Mouse (Mus musculus): ENCODE measurements at regions not wholly inside any gene's neighbourhood (a gene's known extent, or its start where the extent isn't known, plus 50 kb on each side); places are given as distances from the start of the nearest gene placed in this dataset.

DNA sequence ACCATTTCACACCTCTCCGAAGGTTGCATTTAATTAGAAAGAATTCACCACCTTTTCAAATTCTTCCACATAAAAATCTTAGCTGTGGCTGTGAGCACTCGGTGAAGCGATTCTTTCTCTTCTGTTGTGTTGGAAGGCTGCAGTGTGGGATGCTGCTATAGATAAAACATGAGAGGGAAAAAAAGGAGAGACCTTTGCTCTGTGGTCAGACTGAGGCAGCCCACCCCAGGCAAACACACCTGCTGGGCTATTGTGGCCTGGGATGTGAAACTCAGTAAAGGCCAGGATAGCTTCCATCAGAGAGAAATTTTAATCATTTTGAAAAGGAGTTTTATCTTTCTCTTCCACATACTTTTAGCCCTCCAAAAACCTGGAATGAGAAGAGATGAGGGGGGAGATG, 625.3 kb upstream of the Akr1e1 start:
- no peak for DNase-seq

- DNase-seq, result no peak
Observed at GRCm38 (mm10) chr13:5235391-5235790, 625.9 kb upstream of the Klf6 start.

DNA sequence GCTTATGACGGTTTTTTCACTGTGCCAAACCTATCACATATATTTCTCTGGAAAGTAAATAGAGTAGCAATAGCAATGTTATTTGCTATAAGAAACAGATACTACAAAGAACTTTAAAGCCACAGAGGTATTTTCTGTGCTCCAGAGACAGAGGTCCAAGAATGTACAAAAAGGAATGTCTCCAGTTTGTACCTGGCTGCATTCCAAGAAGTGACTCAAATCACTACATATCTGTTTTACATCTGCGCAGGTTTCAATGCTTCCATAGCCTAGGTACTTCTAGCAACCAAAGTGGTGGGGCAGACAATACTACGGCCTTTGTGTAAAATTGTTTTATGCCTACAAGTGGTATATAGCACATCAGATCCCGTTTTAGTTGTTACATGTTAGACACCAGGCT, 620.7 kb upstream of the Klf6 start:
- DNase-seq, result no peak

GRCm38 (mm10) chr13:5242782-5243181, 618.5 kb upstream of the Klf6 start:
- DNase-seq, result no peak

- no peak for DNase-seq
Observed at GRCm38 (mm10) chr13:5248671-5249391, 612.5 kb upstream of the Klf6 start.

DNA sequence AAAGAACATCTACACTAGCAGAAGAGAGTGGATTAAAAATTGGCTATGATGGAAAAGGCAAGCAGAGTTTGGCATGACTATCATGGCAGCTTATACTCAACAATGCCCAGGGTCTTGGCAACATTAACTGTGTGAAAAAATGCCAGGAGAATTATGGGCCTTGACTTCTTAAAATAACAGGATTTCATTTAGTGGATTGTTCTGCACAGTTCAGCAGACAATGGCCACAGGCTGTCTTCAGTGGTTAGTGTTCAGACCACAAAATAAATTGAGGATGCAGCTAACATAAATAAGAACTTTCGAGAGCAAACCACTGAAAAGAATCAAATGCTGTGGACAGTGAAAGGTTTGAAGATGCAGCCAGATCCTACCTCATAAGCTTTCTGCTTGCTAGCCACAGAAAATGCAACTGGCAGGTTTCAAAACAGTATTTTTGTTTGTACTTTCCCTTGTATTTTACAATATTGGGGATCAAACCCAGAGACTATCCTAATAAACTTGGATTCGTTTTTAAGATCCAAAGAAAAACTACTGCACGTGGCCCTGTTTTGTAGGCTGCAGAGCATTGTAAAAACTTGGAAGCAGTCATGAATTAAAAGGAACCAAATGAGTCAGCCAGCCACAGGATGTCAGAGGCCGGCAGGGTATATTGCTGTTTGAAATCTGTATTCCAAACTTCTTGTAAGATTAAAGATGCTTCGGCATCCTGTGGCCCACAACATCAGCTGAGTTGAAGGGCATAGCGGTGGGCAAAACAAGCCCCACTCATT, 603.2 kb upstream of the Klf6 start:
- DNase-seq, result no peak

DNA sequence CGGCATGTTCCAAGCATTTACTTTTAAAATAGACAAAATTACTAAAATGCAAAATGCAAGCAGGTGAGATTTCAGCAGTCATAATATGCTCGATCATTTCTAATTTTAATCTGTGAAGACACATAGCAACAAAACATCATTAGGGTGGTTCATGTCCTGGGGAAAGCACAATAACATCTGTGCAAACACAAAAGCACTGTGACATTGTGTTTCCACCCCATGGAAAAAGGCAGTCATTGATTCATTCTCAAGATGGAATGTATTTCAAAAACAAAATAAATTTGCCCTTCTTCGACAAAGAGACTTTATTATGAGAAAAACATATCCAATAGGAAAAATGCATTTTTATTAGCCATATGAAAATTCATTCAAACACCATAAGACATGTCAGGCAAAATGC, 601.5 kb upstream of the Klf6 start:
- no peak for DNase-seq

DNA sequence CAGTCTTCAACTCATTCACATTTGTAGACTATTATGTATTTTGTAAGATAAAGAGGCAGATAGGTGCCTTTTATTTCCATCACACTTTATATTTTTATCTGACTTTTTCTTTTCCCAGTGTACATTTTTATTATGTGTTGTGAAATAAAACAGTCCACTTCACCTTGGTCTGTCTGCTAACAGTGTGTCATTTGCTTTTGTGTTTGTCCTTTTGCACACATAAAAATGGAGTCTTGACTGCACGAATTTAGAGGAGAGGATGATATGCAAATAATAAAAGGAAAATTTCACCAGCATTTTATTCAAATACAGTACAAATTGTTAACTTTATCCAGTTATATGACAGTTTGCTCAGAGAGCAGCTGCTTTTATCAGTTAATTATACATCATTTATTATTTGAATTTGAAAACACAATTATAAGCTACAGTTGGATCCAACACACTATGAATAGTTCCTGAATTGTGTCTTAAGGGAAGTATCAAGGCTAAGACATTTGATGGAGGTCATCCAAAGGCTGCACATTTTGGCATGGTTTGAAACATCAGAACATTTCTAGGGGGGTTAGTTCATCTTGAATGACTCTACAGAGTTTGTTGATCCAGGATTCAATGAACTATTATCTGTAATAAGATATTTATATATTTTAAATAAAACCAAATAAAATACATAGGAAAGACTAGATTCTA, 588.6 kb upstream of the Klf6 start:
- DNase-seq, result no peak

- no peak for DNase-seq
Observed at GRCm38 (mm10) chr13:5276564-5276963, 584.7 kb upstream of the Klf6 start.

- no peak for DNase-seq
Observed at GRCm38 (mm10) chr13:5289753-5290449, 571.4 kb upstream of the Klf6 start.

- DNase-seq, result no peak
Observed at GRCm38 (mm10) chr13:5302141-5302540, 559.1 kb upstream of the Klf6 start.

GRCm38 (mm10) chr13:5306688-5307087, 554.6 kb upstream of the Klf6 start:
- no peak for DNase-seq

DNA sequence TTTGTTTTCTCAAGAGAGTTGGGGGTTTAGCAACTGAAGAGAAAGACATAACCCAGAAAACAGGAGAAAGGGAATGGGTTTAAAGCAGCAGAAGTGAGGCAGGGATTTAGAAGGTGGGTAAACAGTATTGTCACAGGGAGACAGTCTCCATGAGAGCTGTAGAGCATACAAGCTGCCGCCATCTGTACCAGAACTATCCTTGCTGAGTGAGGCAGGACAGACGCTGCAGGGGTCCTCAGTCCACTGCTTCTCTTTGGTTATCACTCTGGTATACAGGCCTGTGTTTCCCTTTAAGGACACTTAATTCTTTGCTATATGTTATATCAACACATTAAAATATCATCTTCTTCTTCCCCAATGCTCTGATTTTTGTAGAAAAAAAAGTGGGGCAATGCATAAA, 548.0 kb upstream of the Klf6 start:
- no peak for DNase-seq

DNA sequence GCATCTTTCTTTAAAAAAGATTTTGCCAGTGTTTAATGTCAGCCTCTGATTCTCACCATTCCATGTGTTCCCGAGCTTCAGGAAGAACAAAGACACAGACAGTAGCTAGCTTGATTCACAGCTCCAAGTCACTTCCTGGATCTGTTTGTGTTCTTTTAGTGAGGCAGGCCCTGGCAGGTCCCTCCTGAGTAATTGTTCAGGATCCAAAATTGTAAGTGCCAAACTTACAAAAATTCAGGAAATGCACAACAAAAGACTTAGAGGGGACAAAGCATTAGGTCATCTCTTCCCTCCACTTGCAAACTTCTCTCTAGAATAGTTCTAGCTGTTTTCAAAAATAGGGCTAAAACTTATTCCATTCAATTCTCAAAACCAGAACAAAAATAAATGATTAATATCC, 546.3 kb upstream of the Klf6 start:
- DNase-seq, result peak; percentile 3 to 18

GRCm38 (mm10) chr13:5317941-5318856, 543.1 kb upstream of the Klf6 start:
- no peak for DNase-seq

DNA sequence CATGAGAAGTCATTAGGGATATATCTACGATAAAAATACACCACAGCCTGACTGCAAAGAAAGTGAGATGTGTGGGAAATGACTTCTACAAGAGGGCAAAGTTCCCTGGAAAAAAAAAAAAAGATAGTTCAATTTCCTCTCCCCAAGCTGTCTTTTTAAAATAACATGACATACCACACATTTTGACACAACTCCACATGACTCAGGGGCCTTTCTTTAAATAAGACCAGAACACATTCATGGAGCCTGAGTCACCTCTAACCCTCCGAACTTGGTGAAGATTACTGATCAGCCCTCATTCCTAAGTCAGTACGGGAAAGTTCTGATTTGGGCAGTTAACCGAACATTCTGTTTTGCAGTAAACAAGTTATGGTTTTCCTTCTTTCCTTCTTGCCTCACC, 515.6 kb upstream of the Klf6 start:
- no peak for DNase-seq

- DNase-seq, result no peak
Observed at GRCm38 (mm10) chr13:5347503-5348469, 513.5 kb upstream of the Klf6 start.

GRCm38 (mm10) chr13:5367058-5367797, 494.1 kb upstream of the Klf6 start:
- DNase-seq, result no peak

- DNase-seq, result no peak
Observed at GRCm38 (mm10) chr13:5370007-5370406, 491.3 kb upstream of the Klf6 start.

GRCm38 (mm10) chr13:5373191-5373590, 488.1 kb upstream of the Klf6 start:
- DNase-seq, result no peak
